Mouse (Mus musculus): Measurements from ENCODE around the gene Rhbdf2.
"Not testable (repeated sequence)": the region's sequence is repeated elsewhere in the genome, so short reads cannot be mapped to it uniquely, and the experiment has no call there.

GRCm38 (mm10) chr11:116667012-116667411 lies 40.2 kb upstream of the Rhbdf2 start:
- TF ChIP-seq TAL1, GATA1 (IDR thresholded peaks at IDR 0.05; ENCODE audit: low read length): not testable (repeated sequence)
